Mouse (Mus musculus) forebrain, postnatal 0 days (tissue): ENCODE data around the gene Dusp7. TPM values are rescaled to one million over a fixed set of nuclear protein-coding genes. Genes with fewer than 3 reads are reported as not detected.

ENCODE experiments used
- ATAC-seq: fragments of 200-750 bp; cut with Nextera tagmentation; 2 replicates; pipeline ENCODE4 v1.8.0; 2017; ENCODE audit warnings: mild to moderate bottlenecking, moderate library complexity
- DNase-seq: peaks from one replicate; pipeline ENCODE4 v3.0.0-alpha.2; 2015
- H3K27ac ChIP-seq: fragments of 300-500 bp; sonication (generic); 2 replicates; pipeline ENCODE4 v1.5.1; 2014; ENCODE audit warnings: low read depth, mild to moderate bottlenecking, antibody characterized with exemption, low read length, moderate library complexity, mixed read lengths
- H3K27me3 ChIP-seq: fragments of 300-500 bp; sonication (generic); 2 replicates; pipeline ENCODE4 v1.6.1; 2014; ENCODE audit warnings: mild to moderate bottlenecking, low read length, mixed read lengths; ENCODE audit not compliant: insufficient read depth
- H3K36me3 ChIP-seq: fragments of 300-500 bp; sonication (generic); 2 replicates; pipeline ENCODE4 v1.6.1; 2014; ENCODE audit warnings: mild to moderate bottlenecking, moderate library complexity; ENCODE audit not compliant: insufficient read depth
- H3K4me1 ChIP-seq: fragments of 300-500 bp; sonication (generic); 2 replicates; pipeline ENCODE4 v1.6.1; 2014; ENCODE audit warnings: antibody characterized with exemption; ENCODE audit not compliant: insufficient read depth
- H3K4me2 ChIP-seq: fragments of 300-500 bp; sonication (generic); 2 replicates; pipeline ENCODE4 v1.6.1; 2014; ENCODE audit warnings: low read depth, mild to moderate bottlenecking, moderate library complexity
- H3K4me3 ChIP-seq: fragments of 300-500 bp; sonication (generic); 2 replicates; pipeline ENCODE4 v1.5.1; 2014; ENCODE audit warnings: low read depth, low read length, mixed read lengths
- H3K9ac ChIP-seq: fragments of 300-500 bp; sonication (generic); 2 replicates; pipeline ENCODE4 v1.6.1; 2014; ENCODE audit warnings: mild to moderate bottlenecking
- H3K9me3 ChIP-seq: fragments of 300-500 bp; sonication (generic); 2 replicates; pipeline ENCODE4 v1.6.1; 2016; ENCODE audit warnings: low read length
- CTCF ChIP-seq: sonication (generic); IDR thresholded peaks from 2 replicates; pipeline ENCODE4 v1.5.1; 2016; ENCODE audit warnings: antibody characterized with exemption, control low read depth, low read depth
- WGBS: fragments of 180-500 bp; shearing (Covaris S2); extraction: QIAGEN DNeasy Blood & Tissue Kit; methylation state at CpG from one replicate; pipeline ENCODE4 v1.1.7; 2014; 5-methylcytosine and 5-hydroxymethylcytosine counted together
- polyA plus RNA-seq: library from polyadenylated mRNA; unstranded; fragments of >200 nt; fragmentation: Nextera tagmentation; extraction: Ambion mirVana; gene quantifications from 2 replicates; pipeline ENCODE4 v1.2.1, GENCODE M21; 2015
- total RNA-seq: library from RNA; depleted of rRNA; stranded (reverse); fragments of >200 nt; gene quantifications from 2 replicates; pipeline ENCODE4 v1.2.3, GENCODE M21; 2014; rRNA removed

Dusp7 gene
- total and polyA plus RNA-seq, 2 experiments from 2014 or later: 16.7 to 43.5 TPM

DNA sequence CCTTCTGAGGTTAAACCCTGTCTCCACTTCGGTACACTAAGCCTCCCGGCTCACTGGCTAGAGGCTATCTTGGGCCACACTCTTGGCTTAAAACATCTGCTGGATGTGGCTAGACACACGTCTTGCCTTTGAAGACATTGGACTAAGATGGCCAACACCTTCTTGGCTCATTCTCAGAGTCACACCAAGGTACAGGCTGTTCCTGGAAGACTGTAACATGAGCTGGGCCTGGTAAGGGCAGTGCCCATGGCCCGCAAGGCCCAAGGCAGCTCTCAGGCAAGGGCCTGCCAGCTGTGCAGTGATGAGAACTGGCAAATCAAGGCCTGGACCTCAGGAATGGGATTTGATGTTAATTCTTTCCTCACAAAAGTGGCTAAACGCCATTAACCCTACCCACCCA is 45.2 kb downstream of the Dusp7 start:
- TF ChIP-seq CTCF: no peak
- Histone ChIP-seq H3K27ac (no peak overlapping the region), H3K9me3 (no peaks in the 10 kb centered on the region), H3K36me3 (no peaks in the 10 kb centered on the region), H3K4me2 (no peak overlapping the region), H3K4me3 (no peak overlapping the region), H3K9ac (no peak overlapping the region), H3K27me3 (no peaks in the 10 kb centered on the region), H3K4me1 (peaks cover 17% of the 10 kb centered on the region)
- ATAC-seq (no peak), DNase-seq (no peak)
- WGBS: 80% methylated on average over 5 of the region's 5 CpGs

- Histone ChIP-seq H3K9ac (no peak overlapping the region), H3K36me3 (no peaks in the 10 kb centered on the region), H3K4me2 (no peak overlapping the region), H3K27ac (0 out of 2 replicates have a peak overlapping the region, but pooled peaks have one; percentile 5), H3K27me3 (no peaks in the 10 kb centered on the region), H3K9me3 (no peaks in the 10 kb centered on the region), H3K4me1 (peaks cover 28% of the 10 kb centered on the region), H3K4me3 (no peak overlapping the region)
- 79% methylated on average over 6 of the region's 6 CpGs for WGBS
- ATAC-seq (no peak), DNase-seq (no peak)
- TF ChIP-seq CTCF: no peak
Measured at GRCm38 (mm10) chr9:106416826-106417225, 48.4 kb downstream of the Dusp7 start.

- no peaks in the 10 kb centered on the region for H3K36me3 ChIP-seq
- TF ChIP-seq CTCF: peak; percentile 66
- peak overlapping the region; percentile 46 for H3K9ac ChIP-seq
- WGBS: 13% methylated on average over 29 of the region's 29 CpGs
- peak; percentile 93 for DNase-seq
- H3K4me1 ChIP-seq: peaks cover 28% of the 10 kb centered on the region
- peak overlapping the region; percentile 55 for H3K4me2 ChIP-seq
- peak; percentile 89 for ATAC-seq
- no peaks in the 10 kb centered on the region for H3K9me3 ChIP-seq
- peak overlapping the region; percentile 83 for H3K27ac ChIP-seq
- H3K27me3 ChIP-seq: no peaks in the 10 kb centered on the region
- H3K4me3 ChIP-seq: peak overlapping the region; percentile 25
Measured at GRCm38 (mm10) chr9:106417841-106418625, 49.6 kb downstream of the Dusp7 start.

DNA sequence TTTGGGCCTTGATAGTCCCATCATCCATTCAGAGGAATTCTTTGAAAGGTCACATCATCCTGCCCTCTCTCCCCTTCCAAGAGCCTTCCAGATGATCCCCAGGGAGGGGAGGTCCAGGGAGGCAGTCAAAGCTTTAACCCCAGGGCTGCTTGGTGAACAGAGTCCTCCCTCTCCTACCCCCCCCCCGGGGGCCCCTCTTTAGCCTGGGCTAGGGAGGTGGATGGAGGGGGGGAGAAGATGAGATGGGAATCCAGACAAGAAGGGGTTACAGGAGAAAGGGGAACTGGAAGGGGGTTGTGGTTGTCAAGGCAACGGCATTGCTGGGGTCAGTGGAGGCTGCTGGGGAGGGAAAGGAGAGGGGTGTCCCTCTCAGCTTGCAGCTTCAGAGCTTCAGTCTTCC is 52.2 kb downstream of the Dusp7 start:
- no peak overlapping the region for H3K27ac ChIP-seq
- no peak for TF ChIP-seq CTCF
- DNase-seq (no peak), ATAC-seq (no peak)
- H3K9me3 ChIP-seq: no peaks in the 10 kb centered on the region
- H3K4me1 ChIP-seq: peaks cover 28% of the 10 kb centered on the region
- H3K9ac ChIP-seq: 0 out of 2 replicates have a peak overlapping the region, but pooled peaks have one; percentile 33
- H3K4me2 ChIP-seq: no peak overlapping the region
- no peaks in the 10 kb centered on the region for H3K36me3 ChIP-seq
- no peaks in the 10 kb centered on the region for H3K27me3 ChIP-seq
- 5% methylated on average over 2 of the region's 2 CpGs for WGBS
- H3K4me3 ChIP-seq: no peak overlapping the region

GRCm38 (mm10) chr9:106421033-106421864 is 52.8 kb downstream of the Dusp7 start:
- no peaks in the 10 kb centered on the region for H3K9me3 ChIP-seq
- TF ChIP-seq CTCF: no peak
- H3K9ac ChIP-seq: 0 out of 2 replicates have a peak overlapping the region, but pooled peaks have one; percentile 33
- no peaks in the 10 kb centered on the region for H3K27me3 ChIP-seq
- WGBS: 8% methylated on average over 18 of the region's 18 CpGs
- ATAC-seq: 0 out of 2 replicates have a peak, but pooled peaks have one; percentile 1
- H3K4me2 ChIP-seq: peak overlapping the region; percentile 18
- H3K27ac ChIP-seq: peak overlapping the region; percentile 29; the same call in 1 of the 2 replicates
- peaks cover 28% of the 10 kb centered on the region for H3K4me1 ChIP-seq
- no peaks in the 10 kb centered on the region for H3K36me3 ChIP-seq
- no peak overlapping the region for H3K4me3 ChIP-seq
- no peak for DNase-seq

DNA sequence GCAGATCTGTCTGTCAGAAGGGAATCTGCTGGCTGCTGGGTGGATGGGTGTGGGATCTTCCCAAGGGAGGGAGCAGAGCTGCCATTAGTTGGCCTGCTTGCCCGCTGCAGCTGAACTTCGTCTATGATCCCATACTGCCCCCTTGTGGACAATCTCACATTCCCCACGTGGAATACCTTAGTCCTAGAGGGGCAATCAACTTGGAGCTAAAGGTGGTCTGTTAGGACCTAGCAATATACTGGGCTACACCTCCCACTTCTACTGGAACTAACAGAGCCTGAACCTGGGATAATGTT is 53.4 kb downstream of the Dusp7 start:
- Histone ChIP-seq H3K36me3 (no peaks in the 10 kb centered on the region), H3K4me1 (peaks cover 28% of the 10 kb centered on the region), H3K9ac (0 out of 2 replicates have a peak overlapping the region, but pooled peaks have one; percentile 11), H3K4me2 (peak overlapping the region; percentile 18), H3K9me3 (no peaks in the 10 kb centered on the region), H3K4me3 (no peak overlapping the region), H3K27ac (no peak overlapping the region), H3K27me3 (no peaks in the 10 kb centered on the region)
- peak; percentile 98 for TF ChIP-seq CTCF
- ATAC-seq (peak; percentile 78), DNase-seq (peak; percentile 94)
- WGBS: 0% methylated on average over 3 of the region's 3 CpGs

Other genes with a start within 250 kb of the Dusp7 start
- 2.0 and 3.0 TPM in 2 replicates for gene Glyctk, start 210.5 kb upstream of the Dusp7 start, total RNA-seq
- gene Glyctk, start 210.5 kb upstream of the Dusp7 start, polyA plus RNA-seq: 1.1 TPM in 2 replicates
- 216 and 261 TPM in 2 replicates for gene Wdr82, start 197.7 kb upstream of the Dusp7 start, total RNA-seq
- gene Wdr82, start 197.7 kb upstream of the Dusp7 start, polyA plus RNA-seq: 31.5 and 32.5 TPM in 2 replicates
- gene Ppm1m, start 168.9 kb upstream of the Dusp7 start, total RNA-seq: 16.5 and 20.6 TPM in 2 replicates
- 13.7 and 17.7 TPM in 2 replicates for gene Ppm1m, start 168.9 kb upstream of the Dusp7 start, polyA plus RNA-seq
- 63.1 and 74.6 TPM in 2 replicates for gene Twf2, start 165.5 kb upstream of the Dusp7 start, total RNA-seq
- gene Twf2, start 165.5 kb upstream of the Dusp7 start, polyA plus RNA-seq: 50.9 and 55.6 TPM in 2 replicates
- gene Tlr9, start 146.0 kb upstream of the Dusp7 start, total RNA-seq: 0.08 and 0.14 TPM in 2 replicates
- 0.04 TPM in 1 of 2 replicates, not detected in the other for gene Tlr9, start 146.0 kb upstream of the Dusp7 start, polyA plus RNA-seq
- 58.4 and 68.4 TPM in 2 replicates for gene Alas1, start 120.0 kb upstream of the Dusp7 start, total RNA-seq
- 70.4 and 77.8 TPM in 2 replicates for gene Alas1, start 120.0 kb upstream of the Dusp7 start, polyA plus RNA-seq
- gene Poc1a, start 87.6 kb upstream of the Dusp7 start, total RNA-seq: 5.8 and 7.6 TPM in 2 replicates
- 12.0 and 14.3 TPM in 2 replicates for gene Poc1a, start 87.6 kb upstream of the Dusp7 start, polyA plus RNA-seq
- gene Rpl29, start 60.8 kb downstream of the Dusp7 start, total RNA-seq: 890 and 984 TPM in 2 replicates
- gene Rpl29, start 60.8 kb downstream of the Dusp7 start, polyA plus RNA-seq: 678 and 804 TPM in 2 replicates
- 12.9 and 18.1 TPM in 2 replicates for gene Acy1, start 69.7 kb downstream of the Dusp7 start, total RNA-seq
- gene Acy1, start 69.7 kb downstream of the Dusp7 start, polyA plus RNA-seq: 20.5 and 21.0 TPM in 2 replicates
- 10.5 and 13.8 TPM in 2 replicates for gene Abhd14b, start 78.8 kb downstream of the Dusp7 start, total RNA-seq
- 7.6 and 8.8 TPM in 2 replicates for gene Abhd14b, start 78.8 kb downstream of the Dusp7 start, polyA plus RNA-seq
- gene Abhd14a, start 79.0 kb downstream of the Dusp7 start, total RNA-seq: 54.4 and 63.2 TPM in 2 replicates
- gene Abhd14a, start 79.0 kb downstream of the Dusp7 start, polyA plus RNA-seq: 84.1 and 87.1 TPM in 2 replicates
- 454 and 602 TPM in 2 replicates for gene Pcbp4, start 84.7 kb downstream of the Dusp7 start, total RNA-seq
- 251 and 273 TPM in 2 replicates for gene Pcbp4, start 84.7 kb downstream of the Dusp7 start, polyA plus RNA-seq
- gene Gpr62, start 97.3 kb downstream of the Dusp7 start, total RNA-seq: 1.5 and 1.8 TPM in 2 replicates
- 2.3 and 3.0 TPM in 2 replicates for gene Gpr62, start 97.3 kb downstream of the Dusp7 start, polyA plus RNA-seq
- gene Rrp9, start 107.3 kb downstream of the Dusp7 start, total RNA-seq: 45.6 and 52.9 TPM in 2 replicates
- 46.5 and 47.3 TPM in 2 replicates for gene Rrp9, start 107.3 kb downstream of the Dusp7 start, polyA plus RNA-seq
- gene Parp3, start 108.3 kb downstream of the Dusp7 start, total RNA-seq: 2.2 and 6.2 TPM in 2 replicates
- gene Parp3, start 108.3 kb downstream of the Dusp7 start, polyA plus RNA-seq: 1.4 and 1.7 TPM in 2 replicates
- gene Iqcf1, start 131.3 kb downstream of the Dusp7 start, total RNA-seq: not detected in 2 replicates
- gene Iqcf1, start 131.3 kb downstream of the Dusp7 start, polyA plus RNA-seq: not detected in 2 replicates
- gene Iqcf5, start 145.9 kb downstream of the Dusp7 start, total RNA-seq: not detected in 2 replicates
- 0.41 TPM in 1 of 2 replicates, not detected in the other for gene Iqcf5, start 145.9 kb downstream of the Dusp7 start, polyA plus RNA-seq
- not detected in 2 replicates for gene Iqcf3, start 193.0 kb downstream of the Dusp7 start, total RNA-seq
- gene Iqcf3, start 193.0 kb downstream of the Dusp7 start, polyA plus RNA-seq: not detected in 2 replicates
- not detected in 2 replicates for gene Iqcf4, start 202.4 kb downstream of the Dusp7 start, total RNA-seq
- not detected in 2 replicates for gene Iqcf4, start 202.4 kb downstream of the Dusp7 start, polyA plus RNA-seq